Mouse (Mus musculus) liver (tissue): ENCODE results near the gene Ubc.
A peak's percentile ranks its signal among the peaks of the same experiment; 100 is the strongest.

Source experiments
- DNase-seq: peaks from one replicate; pipeline ENCODE4 v3.0.0-alpha.2; 2020; ENCODE audit warnings: mixed read lengths

Gene Ubc

GRCm38 (mm10) chr5:125341459-125342090 lies 48.4 kb downstream of the Ubc start:
- DNase-seq = peak; percentile 85

- DNase-seq = peak; percentile 94
Observed at GRCm38 (mm10) chr5:125340547-125341262, 49.3 kb downstream of the Ubc start, which contains the start of gene Scarb1. Scarb1 (minus strand) TSS chr5:125341094.

- peak; percentile 39 for DNase-seq
Observed at GRCm38 (mm10) chr5:125339851-125340531, 50.0 kb downstream of the Ubc start.

- peak; percentile 70 for DNase-seq
Observed at GRCm38 (mm10) chr5:125339108-125339751, 50.8 kb downstream of the Ubc start.

GRCm38 (mm10) chr5:125337526-125337925 lies 52.5 kb downstream of the Ubc start:
- DNase-seq = no peak

- peak; percentile 52 for DNase-seq
Observed at GRCm38 (mm10) chr5:125337012-125337411, 53.0 kb downstream of the Ubc start.
